Mouse (Mus musculus) adrenal gland, adult (tissue): Measurements from ENCODE around the gene Nelfb.

ENCODE experiments used
- DNase-seq, 2 experiments: peaks; one replicate each; pipeline ENCODE4 v3.0.0; 2022 to 2023; ENCODE audit warnings: low spot score in 1 of 2; ENCODE audit not compliant: inconsistent age in 2 of 2

The Nelfb gene

DNA sequence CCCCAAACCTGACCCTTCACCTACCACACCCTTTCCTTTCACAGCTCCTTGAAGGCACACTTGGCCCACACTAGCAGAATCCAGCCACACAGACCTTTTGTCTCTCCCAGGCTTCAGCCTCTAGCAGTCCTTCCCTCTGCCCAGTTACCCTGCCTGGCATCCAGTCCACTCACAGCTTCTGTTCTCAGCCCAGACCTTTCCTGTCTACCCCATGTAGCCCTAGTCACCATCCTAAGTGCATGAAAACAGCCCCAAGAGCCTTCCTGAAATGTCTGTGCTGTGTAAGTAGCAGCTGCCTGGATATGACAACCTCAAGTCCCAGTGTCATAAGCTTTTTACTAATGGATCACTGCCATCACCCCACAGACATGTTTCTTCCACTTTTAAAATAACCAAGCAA lies 13.3 kb downstream of the Nelfb start:
- no peak for DNase-seq

DNA sequence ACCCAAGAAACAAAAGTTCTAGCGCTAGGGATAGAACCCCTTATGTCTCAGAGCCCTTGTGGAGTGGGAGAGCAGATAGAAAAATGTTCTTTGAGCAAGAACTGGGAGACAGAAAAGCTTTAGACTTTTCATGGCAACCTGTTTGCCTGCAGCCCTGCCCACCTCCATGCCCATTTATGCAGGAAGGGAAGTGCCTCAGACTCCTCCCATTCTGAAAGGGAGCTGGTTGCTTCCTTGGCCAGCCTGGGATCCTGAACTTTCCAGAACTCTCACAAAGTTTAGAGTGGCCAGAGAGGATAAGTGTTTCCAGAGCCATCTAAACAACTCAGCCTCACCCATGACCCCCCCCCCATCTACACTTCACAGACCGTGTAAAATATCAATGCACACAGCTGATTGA lies 14.1 kb downstream of the Nelfb start:
- no peak for DNase-seq

DNA sequence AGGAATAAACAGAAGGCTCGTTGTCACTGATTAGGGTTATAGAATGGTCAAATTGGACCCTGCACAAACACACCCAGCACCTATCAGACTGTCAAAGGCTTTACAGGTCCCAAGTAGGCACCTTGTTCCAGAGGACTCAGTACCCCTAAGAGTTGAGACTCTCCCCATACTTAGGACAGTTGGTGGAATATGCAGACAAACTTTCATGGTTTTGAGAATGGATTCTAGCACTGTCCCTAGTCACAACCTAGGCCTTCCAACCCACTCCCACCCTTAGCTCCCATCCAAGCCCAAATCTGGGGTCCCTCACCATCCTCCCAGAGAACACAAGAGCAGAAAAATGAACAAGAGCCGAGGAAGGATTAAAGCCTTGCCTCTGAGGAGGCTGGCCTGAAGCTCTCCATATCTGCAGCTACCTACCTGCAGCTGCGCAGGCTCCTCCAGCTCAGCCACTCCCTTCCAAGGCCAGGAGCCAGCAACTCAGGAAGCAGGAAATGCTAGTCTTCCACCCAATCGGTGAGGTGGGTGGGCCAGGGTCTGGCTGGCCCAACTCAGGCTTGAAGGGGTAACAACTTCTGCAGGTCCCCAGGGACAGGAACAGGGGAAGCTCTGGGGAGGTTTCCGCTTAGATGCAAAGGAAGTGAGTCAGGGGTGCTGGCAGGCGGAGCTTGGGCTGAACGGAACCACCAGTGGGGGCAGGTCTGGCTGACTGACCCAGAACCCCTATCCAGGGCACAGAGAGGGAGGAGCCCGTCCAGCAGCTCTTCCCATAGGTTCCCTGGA lies 14.9 kb downstream of the Nelfb start, which contains the start of gene Tor4a:
Gene Tor4a (minus strand): TSS at position 715 of the 783 bp plus-strand sequence.
- peak; percentile 91 to 96 for DNase-seq

DNA sequence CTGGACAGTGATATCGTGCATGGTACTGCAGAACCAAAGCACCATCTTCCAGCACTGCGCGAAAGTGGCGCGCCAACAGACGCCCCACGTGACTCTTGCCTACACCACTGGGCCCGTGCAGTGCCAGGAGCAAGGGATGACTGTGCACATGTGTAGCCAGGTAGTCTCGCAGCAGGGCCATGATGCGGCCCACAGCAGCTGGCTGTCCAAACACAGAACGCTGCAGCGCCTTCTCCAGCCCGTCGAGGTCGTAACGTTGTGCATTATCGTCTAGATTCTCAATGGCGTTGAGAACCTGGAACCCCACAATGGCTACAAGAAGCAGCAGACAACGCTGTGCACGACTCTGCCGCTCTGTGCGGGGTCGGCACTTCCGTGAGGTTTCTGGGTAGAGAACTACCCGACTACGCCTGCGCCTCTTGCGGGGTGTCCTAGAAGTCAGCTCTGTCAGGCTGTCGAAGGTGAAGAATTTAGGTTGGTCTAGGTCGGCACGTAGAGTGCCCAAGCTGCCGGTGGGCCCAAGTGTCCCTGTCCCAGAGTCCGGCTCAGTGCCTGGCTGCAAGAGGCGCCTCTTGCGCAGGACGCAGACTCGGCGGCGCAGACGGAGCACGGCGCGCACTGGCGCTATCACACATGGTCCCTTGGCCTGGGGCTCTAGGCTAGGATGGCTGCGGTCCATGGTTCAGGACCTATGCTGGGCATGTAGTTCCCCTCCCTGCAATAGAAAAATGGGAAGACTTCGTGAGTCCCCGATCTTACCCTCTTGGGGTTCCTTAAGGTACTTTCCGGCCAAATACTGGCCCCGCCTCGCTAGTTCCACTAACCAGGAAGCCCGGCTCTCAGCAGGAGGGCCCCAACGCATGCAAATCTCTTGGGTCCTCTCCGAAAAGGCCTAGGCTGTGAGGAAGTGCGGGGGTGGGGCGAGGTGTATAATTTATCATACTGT lies 15.8 kb downstream of the Nelfb start:
- DNase-seq: peak; percentile 78 to 93

DNA sequence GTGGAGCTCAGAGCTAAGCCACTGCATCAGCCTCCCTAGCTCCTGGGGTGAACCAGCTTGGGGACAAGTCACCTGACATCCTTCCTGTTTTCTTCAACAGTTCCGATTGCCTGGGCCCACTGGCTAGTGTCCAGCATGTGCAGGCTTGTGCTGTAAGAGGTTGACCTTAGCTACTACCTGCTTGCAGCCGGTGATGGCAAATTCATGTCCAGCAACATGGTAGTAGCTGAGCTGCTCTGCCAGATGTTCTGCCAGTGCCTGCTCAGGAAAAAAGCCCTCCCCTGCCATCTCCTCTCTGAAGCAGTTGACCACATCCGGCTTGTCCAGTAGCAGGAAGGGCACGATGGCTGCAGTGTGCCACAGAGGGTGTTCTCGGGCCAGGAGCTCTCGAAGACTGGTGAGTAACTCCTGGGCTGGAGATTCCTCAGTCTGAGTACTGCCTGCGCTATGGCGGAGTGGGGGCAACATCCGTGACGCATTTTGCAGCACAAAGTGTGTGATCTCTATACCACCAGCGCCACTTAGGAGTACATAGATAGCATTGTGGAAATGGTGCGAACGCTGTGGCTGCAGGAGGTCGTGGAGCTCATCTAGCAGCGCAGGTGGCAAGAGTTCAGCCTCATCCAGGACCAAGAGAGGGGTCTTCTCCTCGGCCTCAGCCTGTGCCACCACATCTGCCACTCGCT lies 16.7 kb downstream of the Nelfb start:
- DNase-seq: peak in 1 of 2 experiments; percentile 68

DNA sequence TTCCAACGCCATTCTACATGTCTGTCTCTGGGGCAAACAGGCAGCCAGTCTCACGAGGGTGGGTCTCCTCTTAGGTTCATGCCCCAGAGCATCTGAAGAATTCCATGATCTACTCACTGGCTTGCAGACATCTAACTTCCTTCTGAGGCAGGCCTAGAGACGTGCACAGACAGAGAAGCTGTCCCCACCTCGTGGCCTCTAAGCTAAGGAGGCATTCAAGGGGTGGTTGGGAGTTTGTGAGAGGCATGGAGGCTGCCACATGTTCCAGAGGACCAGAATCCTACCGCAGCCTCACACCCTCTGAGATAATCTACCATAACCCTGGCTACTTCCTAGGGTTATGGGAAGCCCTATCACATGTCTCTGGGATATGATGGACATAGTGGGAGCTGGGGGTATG lies 17.3 kb downstream of the Nelfb start:
- no peak for DNase-seq

DNA sequence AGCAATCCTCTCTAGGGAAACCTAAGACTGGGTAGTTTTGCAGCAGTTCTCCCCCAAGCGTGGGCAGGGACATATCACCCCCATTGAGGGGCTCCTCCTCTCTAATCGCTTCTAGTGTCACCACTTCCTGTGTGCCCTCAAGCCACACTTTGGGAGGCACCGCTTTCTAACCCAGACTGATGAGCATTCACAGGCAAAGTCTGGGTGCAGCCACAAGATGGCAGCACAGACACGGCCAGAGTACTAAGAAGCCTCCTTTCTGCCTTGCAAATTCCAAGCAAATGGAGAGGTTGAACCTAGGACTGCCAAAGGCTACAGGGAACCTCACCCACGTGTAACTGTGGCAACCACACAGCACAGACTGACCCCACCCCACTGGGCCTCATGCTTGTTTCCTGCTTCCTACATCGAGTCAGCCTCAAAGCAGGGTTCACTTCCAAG lies 17.9 kb downstream of the Nelfb start:
- DNase-seq: peak; percentile 84 to 93

DNA sequence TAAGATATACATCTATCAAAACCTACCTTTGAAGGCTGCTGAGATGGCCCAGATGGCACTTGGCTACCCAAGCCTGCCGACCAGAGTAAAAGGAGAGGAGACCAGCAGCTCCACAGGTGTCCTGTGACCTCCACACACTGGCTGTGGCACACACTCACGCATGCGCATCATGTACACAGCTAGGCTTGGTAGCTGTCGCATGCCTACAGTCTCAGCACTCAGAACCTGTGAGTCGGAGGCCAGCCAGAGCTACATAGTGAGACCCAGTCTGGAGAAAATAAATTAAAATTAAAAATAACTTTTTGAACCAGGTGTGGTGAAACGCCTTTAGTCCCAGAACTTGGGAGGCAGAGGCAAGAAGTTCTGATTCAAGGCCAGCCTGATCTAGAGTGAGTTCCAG lies 23.4 kb downstream of the Nelfb start:
- no peak for DNase-seq

DNA sequence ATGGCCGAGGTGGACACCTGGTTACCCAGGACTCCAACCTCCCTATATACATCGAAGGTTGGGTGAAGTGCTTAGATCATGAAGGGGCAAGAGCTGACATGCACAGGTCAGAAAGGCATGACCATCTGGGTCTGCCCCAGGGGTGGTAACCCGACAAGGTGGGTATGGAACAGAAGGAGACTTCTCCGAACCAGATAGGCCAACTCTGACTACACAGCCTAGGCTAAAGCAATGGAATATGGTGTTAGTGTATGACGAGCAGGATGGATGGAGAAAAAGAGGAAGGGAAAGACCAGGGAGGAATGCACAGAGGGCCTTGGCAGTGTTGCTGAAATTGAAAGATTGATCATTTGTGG lies 24.7 kb downstream of the Nelfb start:
- no peak for DNase-seq

DNA sequence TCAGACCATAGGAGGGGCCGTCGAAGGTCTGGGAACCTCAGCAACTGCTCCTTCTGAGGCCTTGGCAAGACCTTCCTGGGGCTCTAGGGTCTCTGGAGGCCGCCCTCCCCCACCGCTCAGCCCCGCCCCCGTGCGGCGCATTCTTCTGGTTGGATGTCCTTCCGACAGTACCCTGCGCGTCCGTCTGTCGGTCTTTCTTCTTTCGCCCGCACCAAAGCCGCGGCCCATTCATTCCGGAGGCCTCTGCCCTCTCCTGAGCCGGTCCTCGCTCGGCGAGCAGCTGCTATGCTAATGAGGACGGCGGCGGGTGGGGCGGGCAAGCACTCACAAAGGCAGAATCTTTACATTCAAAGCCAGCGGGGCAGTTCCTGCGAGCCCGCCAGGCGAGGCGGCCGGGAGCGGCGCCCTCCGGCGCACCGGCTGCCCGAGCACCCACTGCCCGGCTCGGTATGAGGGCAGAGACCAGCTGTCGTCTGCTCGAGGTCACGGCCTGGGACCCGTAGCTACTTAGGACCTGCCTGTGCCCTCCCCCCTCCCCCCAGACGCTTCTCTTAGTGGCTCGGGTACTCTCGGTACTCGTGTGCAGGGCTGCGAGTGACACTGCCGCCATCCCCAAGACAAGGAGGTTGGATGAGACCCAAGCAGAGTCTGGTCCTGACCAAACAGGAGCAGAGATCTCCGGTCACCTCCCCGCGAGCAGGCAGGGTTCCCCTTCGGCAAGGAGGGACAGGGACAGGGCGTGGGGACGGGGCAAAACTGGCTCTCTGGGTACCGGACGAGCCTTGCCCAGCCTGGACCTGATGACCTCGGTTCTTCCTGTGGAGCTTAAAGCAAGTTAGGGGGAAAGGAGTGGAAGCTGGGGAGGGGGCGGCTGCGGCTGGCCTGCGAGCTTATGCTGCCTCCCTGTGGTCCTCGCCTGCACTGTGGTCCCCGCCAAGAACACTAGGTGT lies 25.4 kb downstream of the Nelfb start:
- peak; percentile 50 to 76 for DNase-seq

DNA sequence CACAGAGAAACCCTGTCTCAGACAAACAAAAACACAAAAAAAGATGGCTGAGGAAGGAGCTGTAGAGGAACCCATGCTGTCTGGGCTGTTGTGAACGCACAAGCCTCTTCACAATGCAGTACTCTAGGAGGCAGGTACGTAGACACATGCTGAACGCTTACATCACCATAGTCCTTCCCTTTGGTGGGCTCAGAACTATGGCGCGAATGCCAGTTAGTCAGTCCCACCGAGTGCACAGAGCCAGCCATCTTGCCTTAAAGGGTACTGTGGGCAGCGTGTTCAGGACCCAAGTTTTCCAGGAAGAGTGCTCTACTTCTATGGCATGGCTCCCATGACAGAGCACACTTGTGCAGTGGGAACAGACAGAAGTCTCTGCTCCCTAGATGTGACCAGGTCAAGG lies 26.8 kb downstream of the Nelfb start:
- no peak for DNase-seq

DNA sequence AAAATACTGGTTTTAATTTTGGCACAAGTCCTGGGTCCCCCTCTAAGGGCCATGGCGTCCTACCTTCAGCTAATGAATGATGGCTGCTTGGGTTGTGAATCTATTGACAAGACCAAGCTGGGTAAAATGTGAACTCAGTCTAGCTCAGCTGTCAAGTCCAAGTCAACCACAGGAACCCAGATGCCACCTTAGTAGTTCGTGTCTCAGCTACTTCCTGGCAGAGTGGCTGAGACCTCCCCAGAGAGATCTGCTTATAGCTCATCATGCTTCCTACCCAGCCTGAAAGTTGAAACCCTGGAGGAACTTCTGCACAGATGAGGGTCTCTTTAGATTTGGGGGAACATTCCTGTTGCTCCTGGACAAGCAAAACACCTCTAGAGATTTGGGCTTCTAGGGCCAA lies 28.0 kb downstream of the Nelfb start:
- no peak for DNase-seq

DNA sequence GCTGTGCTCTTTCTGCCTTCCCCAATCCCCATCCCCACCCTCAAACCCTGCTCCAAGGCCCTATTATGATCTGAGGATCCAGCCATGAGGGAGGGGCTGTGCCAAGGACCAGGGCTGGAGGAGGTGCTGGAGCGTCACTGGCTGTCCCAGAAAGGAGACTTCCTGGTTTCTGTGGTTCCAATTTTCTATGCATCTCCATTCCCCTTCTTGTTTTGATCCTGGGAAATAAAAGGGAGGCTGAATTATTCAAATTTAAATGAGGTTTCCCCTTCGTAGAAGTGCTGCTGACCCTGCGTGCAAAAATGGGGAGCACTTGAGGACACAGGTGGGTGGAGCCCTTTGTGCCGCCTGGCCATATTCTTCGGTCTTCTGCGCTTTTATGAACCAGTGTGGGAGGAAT lies 28.6 kb downstream of the Nelfb start:
- no peak for DNase-seq

DNA sequence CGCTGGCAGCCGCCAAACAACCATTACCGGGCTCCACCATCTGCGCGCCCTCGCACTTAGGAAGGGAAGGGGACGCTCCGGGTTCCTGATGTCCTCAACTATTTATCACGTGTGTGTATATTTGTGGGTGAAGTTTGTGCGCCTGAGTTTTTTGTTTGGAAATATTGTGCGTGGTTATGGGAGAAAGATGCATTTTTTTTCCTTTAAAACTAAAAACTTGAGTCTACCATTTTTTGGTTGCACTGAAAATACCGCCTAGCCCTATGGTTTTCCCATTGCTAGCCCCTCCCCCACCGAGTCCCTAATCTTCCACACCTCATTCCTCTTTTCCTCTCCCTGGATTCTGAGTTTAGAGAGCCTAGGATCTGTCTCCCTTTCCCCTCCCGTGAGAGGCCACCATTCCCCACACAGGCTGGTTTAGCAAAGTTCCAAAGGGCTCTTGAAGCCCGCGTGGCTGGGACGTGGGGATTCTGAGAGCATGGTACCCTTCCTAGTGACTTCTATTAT lies 29.3 kb downstream of the Nelfb start:
- DNase-seq: peak in 1 of 2 experiments; percentile 54

DNA sequence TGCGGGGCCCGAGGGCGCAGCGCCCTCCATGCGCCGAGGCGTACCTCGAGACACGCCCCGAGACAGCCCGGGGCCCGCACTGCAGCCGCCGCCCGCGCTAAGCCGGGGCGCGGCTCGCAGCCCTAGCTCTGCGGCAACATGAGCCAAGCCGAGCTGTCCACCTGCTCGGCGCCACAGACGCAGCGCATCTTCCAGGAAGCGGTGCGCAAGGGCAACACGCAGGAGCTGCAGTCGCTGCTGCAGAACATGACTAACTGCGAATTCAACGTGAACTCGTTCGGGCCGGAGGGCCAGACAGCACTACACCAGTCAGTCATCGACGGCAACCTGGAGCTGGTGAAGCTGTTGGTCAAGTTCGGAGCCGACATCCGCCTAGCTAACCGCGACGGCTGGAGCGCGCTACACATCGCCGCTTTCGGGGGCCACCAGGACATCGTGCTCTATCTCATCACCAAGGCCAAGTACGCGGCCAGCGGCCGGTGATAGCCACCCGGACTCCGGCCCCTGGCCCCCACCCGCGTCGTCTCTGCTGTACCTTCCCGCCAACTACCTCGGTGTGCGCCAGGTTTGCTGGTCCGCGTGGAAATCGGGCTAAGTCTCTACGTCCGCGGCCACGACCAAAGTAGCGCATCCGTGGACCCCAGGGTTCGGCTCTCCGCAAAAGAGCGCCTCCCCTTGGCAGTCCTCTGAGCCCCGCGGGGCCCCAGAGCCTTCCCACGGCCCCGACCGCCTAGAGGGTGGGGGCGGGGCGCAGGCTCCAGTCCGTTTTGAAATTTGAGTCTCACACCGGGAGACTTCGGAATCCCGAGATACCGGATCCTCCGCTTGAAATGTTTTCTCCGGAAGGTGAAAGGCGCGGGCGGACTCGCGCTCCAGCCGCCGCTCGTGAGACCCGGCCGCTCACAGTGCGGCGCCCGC lies 30.1 kb downstream of the Nelfb start:
- peak in 1 of 2 experiments; percentile 69 for DNase-seq

DNA sequence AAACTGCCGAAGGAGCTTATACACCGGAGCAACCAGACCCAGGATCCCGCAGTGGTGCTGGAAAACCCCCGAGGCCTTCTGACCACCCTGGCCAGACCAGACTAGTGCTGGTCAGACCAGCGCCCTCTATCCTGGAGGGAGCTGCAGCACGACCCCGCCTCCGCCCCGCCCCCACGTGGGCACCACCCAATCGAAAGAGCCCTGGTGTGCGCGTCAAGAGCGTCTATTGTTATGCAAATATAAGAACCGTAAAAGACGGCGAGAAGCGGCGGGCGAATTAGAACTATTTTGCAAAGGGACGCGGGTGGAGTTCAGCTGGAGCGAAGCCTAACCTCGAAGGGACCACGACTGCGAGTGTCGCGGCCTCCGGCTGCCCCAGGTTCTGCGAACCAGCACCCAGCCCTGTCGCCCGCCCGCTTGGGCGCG lies 30.8 kb downstream of the Nelfb start, which contains the start of gene Nrarp:
Gene Nrarp (plus strand): TSS at position 281 of the 426 bp plus-strand sequence.
- peak; percentile 91 to 95 for DNase-seq

DNA sequence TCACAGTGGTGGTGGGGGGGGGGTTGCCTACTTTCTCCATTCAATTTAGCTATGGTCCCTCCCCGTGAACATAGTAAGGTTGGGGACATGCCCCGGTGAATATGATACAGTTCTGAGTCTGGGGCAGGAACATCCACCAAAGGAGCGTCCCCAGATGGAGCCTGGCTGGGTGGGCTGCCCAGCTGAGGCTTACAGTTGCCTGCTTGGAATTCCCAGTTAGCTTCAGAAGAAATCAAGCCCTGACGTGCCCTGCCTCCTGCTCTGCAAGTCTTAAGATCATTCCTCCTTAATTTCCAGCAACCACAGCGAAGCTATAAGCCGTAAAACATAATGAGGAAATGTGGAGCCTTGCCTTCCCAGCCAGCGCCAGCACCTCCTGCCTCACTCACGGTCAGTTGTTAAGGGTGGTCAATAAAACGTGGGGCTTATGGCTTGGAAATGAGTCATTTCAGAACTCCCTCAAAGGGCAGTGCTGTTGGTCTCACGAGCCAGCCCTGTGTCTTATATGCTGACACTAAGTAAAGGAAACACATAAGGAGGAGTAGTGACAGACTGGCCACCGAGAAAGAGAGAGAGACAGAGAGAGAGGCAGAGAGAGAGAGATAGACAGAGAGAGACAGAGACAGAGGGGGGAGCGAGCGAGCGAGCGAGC lies 31.6 kb downstream of the Nelfb start:
- DNase-seq: no peak

DNA sequence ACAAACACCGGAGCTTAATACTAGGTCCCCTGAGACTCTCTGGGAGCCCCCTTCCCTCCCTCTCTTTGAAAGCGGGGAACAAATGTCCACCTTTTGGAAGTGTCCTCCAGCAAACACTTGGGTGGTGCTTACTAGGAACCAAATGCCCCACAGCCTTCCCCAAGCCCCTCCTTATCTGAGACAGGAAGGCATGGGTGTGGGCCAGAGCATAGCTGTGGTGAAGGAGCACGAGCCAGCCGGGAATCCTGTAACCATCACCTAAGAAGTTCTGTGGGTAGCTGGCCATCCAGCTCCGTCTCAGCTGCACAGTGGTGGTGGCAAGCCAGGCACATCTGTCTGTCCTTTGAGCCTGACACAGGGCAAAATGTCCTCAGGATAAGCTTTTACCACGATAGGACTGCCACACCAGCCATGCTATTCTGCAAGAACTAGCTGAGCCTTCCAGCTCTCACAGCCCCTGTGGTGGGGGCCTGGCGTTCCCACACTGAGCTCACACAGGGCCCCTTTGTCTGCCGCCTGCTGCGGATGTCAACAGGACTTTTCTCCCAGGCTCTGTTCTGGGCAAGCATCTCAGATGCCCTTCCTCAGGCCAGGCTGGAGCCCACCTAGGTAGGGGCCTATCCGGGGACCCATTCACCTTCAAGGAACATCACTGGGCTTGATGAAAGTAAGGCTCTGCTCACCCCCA lies 32.9 kb downstream of the Nelfb start:
- DNase-seq: no peak
